Mouse (Mus musculus): ENCODE data around the gene Slc23a2.

- no peak for TF ChIP-seq CTCF (IDR thresholded peaks at IDR 0.05; ENCODE audit: low read depth)
- TF ChIP-seq EP300 (IDR thresholded peaks at IDR 0.05; ENCODE audit: low read depth), result no peak
Measured at GRCm38 (mm10) chr2:132129980-132130379, 14.9 kb downstream of the Slc23a2 start.

Measured in liver, embryonic 14.5 days (tissue).